Mouse (Mus musculus): ENCODE measurements around the gene Etv2.

Etv2 gene

DNA sequence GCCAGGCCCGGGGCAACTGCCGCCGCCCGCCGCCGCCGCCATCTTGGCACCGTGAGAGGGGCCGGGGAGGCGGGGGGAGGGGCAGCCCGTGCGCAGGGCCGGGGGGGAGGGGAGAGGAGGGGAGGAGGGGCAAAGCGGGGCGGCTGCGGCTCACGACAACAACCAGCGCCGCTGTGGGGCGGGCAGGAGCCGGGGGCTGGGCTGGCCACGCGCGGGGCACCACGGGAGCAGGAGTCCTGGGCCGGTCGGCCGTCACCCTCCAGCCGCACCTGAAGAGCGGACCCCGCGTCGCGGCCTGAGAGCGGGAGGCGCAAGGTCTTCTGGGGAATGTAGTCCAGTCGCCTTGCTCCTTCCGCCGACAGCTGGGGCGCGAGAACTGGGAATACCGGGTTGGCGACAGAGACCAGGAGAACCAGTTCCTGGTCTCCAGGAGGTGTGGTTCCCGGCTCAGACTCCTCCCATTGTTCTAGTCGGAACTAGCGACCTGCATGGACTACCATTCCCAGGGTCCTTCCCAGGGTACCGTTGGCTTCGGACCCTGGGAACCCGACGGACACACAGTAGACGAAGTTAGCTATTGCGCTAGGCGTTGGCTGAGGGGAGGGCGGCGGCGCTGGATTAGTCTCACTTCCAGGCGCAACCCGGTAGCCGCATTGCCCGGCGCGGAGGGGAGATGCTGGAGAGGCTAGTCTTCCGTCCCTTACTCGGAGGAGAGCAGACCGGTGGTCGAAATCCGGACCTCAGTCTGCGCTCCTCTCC, 46.8 kb downstream of the Etv2 start, which contains the start of gene Kmt2b:
Gene Kmt2b, minus strand, starts transcription at position 51 of the 759 bp plus-strand sequence.
- WGBS, result under 1% methylated on average over 66 of the region's 68 CpGs

DNA sequence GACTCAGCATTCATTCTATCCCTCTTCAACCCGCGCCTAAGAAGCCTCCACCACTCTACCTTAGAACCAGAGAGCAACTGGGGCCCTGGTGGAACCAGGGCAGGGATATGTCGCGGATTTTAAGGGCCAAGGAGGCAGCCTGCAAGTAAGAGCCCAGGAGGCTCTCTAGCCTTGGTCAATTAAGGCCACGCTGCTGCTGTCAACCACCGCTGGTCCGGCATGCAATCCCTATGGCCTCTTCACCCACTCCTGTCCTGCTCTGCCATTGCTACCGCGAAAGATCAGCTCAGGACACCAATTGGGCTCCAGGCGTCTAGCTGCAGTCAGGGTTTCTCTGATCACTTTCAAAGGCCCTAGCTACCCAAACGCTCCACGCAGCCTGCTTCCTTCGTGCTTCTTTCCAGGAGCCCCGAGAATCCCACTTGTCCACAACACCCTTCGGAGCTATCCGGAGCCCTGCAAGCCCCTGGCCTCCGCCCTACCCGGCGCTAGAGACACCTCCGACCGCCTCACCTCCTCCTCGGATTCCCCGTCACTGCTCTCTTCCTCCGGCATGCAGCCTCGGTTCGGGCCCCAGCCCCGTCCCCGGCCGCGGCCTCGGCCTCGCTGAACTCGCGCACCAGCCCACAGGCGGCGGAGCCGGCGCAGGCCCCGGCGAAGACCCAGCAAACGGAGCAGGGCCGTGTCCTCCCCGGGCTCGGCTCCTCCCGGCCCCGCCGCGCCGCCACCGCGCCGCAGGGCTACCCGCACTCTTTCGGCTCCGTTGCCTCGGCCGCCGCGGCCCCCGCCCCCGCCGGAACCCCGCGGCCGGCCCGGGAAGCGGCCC, 47.6 kb downstream of the Etv2 start:
- 2% methylated on average over 66 of the region's 67 CpGs for WGBS

DNA sequence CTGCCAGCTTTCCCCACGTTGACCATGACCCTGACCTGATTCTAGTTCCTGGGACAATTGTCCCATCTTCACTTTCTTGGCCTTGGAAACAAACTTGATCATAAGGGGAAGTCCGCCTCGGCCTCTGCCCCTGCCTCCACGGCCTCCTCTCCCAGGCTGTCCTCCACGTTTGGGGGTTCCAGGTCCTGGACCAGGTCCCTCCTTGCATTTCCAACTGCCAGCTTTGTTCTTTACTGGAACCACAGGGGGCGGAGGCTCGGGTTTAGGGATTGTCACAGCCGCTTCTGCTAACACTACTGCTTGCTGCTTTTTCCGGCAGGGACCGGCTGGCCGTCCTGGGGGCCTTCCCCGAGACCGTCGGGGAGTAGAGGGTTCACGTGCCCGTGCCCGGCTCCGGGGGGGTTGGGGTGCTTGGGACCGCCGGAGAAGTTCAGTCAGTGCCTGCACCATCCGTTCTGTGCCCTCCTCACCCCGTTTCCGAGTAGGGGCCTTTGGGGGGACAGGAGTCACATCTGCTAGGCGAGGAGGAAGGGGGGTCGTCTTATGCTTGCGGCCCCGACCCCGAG, 49.1 kb downstream of the Etv2 start:
- WGBS, result 82% methylated on average over 28 of the region's 28 CpGs

DNA sequence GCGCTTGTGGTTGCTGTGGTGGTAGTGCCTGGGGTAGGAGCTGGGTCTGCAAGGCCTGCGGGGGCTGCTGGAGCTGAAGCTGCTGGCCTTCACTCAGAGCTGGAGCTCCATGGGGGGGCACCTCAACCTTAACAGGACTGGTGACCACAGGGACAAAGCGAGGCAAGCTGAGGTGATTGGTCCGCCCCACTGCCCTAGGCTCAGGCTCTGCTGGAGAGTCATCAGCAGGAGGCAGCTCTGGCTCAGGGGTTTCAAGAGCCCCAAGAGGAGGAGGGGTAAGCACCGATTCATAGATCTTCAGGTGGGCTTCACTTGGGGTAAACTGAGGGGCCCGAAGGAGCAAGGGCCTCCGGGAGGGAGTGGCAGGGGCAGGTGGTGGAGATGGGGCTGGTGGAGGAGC, 50.5 kb downstream of the Etv2 start:
- 93% methylated on average over 7 of the region's 7 CpGs for WGBS

DNA sequence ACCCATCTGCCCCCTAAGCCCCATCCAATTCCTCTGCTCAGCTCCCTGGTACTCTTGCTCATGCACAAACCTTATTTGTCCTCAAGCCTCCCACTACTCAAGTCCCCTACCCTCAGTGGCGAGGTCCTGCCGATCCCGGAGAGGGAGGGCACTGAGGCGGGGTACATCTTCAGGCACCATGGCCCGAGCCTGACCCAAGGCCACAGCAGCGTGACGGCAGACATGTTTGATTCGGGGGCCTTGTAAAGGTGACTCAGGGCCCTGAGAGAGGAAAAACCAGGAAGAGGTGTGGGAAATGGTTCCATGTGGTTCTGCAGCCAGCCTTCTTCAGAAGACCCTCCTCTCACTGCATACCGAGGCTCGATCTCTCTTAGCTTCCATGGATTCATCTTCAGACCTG, 51.3 kb downstream of the Etv2 start:
- WGBS, result 90% methylated on average over 10 of the region's 10 CpGs
